Mouse (Mus musculus): ENCODE measurements around the gene Tinagl1.

The Tinagl1 gene

DNA sequence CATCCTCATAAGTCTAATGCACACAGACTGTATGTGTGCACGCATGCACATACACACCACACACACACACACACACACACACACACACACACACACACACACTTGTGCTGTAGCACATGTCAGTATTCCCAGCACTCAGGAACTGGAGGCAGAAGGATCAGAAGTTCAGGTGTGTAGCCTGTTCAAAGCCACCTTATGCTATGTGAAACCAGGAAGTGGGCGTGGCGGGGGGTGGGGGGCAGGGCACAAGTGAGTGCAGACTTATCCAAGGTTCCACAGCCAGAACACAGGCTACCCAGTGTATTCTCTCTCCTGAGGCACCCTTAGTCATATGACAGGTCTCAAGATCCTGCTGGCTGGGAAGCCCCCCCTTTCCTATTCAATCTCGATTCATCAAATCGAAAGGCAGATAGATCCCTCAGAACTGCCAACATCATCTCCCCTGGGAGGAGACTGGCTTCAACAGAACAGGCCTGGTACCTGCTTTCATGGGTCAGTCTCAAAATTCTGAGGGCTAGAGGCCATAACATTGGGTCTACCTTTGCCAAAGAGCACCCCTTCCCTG lies 1.3 kb upstream of the Tinagl1 start:
- DNase-seq, result no peak

DNA sequence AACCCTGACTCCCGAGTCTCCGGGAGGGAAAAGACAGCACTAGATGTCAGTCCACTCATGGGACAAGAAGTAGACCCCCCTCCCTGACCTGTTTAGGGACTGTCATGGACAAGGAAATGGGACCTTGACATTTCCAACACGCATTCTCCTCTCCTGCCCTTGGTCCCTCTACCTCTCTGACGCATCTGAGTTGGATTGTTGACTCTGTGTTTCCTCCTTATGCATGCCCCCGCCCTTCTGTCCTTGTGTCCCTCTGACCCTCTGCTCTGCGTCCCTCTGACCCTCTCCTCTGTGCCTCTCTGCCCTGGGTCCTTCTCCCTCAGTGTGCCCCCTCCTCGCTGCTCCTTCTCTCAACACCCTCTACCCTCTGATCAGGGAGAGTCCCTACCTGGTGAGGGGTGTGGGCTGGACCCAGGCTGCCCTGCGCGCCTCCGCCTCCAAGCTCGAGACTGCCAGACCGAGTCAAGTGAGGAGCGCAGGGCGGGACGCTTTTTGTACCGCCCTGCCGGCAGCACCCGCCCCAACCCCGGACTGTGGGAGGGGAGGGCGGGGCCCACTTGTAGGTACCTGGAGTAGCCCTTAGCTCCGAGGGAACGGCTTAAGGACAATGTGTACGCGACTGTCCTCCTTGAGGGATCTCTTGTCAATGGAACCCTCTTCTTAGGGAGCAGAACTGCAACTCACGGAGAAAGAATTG lies 439 bp downstream of the Tinagl1 start:
- DNase-seq, result peak; percentile 31

DNA sequence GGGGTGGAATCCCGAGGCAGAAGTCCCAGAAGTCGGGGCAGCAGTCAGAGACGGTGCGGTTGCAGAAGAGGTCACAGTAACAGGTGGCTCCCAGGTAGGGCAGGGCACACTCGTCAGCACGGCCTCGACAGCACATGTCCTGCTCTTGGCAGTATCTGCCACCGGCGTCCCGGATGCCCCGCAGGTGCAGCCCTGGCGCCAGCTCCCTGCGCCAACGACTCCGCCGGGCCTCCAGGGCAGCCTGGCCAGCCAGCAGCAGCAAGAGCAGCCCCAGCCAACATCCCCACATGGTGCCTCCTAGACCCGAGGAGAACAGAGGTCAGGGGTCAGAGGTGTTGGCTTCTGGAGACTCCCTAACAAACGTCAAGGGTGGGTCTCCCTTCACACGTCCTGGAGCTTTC lies 1.0 kb downstream of the Tinagl1 start:
- no peak for DNase-seq

DNA sequence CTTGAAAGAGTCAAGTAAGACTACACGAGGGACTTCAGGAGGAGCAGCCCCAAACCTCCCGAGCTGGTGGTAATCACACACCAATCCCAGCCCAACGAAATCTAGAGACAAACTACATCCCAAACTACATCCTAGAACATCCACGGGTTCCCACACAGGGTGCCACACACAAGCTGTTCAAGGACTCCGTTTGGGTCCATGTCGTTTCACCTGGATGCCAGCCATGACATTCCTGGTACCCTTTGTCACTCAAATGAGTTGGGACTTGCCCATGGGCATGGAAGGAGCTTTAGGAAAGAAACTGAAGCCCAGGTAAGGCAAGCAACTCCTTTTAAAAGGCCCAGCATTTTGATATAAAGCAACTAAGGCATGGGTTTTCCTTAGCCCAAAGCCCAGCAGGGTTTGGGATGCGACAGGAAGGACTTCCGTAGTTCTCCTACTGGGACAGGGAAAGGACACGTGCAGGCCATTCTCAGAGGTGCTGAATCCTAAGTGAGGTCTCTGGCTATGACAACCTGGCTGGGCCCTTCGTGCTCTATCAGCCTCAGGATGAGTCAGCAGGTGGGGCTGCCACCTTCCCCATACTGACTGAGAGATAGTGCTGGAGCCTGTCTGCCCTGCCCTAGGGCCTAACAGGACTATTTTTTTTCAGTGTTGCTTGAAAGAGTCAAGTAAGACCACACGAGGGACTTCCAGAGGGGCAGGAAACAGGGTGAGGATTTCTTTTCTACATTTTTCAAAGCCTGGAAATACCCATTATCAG lies 1.7 kb downstream of the Tinagl1 start:
- no peak for DNase-seq

DNA sequence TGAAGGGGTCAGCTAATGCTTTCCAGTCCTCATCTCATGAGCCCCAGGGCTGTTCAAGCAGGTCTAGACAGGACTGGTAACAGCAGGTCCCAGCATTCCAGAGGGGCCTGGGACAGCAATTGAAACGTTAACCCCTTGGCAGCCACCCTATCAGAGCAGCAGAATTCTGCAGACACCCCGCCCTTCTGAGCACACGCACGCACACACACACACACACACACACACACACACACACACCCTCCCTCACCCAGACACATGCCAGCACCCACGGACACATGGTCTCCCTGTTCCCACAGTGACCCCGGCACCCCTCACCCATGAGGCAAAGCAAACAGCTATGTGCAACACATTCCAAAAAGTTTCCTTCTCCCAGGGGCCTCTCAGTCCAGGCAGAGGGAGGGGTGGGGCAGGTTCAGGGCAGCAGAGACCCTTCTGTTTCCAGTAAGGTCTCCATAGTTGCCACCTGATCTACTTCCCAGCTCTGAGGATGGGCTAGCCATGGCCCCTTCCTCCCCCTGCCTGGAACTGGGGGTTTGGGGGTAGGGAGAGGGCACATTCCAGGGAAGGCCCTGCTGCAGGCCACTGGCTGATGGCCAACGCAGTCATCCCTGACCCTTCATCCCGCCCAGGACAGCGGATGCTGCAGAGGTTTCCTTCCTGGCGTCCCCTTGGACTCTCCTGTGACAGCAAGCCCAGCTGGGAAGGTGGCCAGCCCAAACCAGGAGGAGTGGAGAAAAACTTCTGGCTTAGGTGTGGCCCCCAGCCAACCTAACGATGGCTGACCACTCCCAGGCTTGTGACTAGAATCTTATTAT lies 2.8 kb downstream of the Tinagl1 start:
- no peak for DNase-seq

DNA sequence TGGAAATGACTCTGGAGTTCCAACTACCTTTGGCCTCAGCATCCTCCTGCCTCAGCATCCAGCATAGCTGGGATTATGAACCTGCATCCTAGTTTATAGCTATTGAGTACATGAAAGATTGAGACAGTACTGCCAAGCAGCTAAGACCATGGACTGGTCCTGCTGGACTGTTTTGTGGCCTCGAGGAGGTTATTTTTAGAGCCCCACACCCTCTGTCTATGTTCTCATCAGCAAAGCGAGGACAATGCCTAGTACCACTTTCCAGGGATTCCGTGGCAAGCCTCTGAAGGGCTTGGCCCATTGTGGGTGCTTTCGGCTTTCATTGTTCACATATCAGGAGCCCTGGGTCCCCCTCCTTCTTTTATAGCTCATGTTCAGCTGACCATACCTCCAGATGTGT lies 4.6 kb downstream of the Tinagl1 start:
- no peak for DNase-seq

DNA sequence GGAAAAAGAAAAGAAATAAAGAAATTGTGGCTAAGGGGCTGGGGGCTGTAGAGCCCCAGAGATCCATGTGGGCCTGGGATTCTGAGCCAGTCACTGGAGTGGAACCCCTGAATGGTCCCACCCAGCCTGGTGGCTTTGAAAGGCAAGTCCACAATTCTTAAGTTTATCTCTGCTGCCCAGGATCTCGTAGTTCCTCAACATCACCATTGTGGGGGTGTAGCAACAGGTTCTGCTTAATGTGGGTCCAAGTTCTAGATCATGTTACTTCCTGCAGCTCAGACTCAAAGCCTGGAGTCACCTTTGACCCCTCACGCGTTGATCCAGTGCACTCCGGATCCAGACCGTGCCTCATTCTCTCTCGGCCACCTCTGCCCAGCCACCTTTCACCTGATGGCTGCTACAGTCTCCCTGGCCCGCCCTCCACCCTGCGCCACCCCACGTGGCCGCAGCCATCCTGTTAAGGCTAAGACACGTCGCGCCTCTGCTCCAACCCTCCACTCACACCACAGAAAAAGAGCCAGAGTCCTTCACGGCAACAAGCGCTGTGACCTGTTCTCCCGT lies 5.4 kb downstream of the Tinagl1 start:
- no peak for DNase-seq

DNA sequence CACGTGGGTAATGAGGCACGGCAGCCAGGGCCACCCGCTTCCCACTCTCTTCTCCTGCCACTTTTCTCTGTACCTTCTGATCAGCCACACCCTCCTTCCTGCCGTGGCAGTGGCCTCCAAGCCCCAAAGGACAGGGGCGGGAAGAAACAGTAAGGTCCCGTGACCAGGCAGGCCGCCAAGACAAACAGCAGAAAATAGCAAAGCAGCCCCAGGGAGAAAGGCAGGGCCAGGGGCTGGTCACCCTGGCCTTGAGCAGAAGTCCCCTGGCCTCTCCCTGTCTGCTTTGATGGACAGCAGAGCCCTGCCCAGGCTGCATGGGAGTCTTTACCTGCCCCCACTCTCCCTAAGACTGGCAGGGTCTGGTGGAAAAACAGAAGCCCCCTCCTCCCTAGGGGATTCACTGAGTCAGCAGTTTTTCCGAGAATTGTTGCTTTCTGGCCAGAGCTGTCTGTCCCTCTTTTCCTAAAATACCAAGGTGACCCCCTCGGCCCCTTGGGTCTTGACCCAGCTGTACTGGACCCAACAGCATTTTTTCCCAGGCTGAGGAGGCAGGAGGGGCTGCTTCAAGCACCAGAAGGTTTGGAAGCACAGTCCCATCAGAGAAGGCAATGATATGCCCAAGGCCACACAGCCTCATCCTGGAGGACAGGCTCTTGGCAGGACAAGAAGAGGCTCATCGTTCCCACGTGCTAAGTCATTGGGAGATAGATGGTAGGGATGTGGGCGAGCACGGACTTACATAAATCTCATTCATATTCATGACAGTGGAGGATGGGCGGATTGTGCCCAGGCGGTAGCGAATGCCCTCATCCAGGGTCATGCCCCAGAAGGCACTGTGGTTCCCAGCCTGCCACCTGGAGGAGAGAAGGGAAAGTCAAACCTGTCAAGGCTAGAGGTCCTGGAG lies 6.4 kb downstream of the Tinagl1 start:
- no peak for DNase-seq

DNA sequence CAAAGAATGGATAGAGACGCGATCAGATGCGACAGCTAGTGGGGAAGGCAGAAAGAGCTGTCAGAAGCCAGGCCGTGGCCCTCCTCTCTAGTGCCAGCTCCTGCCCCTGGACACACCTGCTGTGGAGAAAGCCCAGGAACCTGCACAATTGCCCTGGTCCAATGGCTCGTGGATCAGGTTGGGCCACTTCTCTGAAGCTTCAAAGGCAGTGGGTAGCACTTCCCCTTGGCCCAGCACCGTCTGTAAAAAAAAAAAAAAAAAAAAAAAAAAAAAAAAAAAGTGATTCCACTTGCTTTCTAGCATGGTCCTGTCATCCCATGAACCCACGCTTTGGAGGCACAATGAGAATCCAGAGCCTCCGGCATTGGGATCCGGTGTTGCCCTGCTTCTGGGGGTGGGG lies 7.1 kb downstream of the Tinagl1 start:
- no peak for DNase-seq

DNA sequence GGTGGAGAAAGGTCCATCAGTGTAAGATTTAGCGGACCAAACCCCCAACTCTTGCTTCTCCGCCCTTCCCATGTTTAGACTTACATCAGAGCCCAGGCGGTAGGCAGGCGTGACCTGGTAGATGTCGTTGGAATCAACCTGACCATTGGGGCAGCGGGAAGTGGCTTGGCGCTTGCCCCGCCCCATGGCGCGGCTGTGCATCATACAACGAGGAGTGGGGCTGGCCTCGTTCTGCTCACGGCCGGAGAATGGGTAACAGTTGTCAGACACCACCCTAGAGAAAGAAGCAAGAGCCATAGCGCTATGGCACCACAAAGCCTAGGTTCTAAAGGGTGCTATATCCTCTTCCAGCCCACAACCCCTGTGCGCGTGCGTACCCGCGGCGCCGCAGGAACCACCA lies 7.6 kb downstream of the Tinagl1 start:
- DNase-seq, result no peak

DNA sequence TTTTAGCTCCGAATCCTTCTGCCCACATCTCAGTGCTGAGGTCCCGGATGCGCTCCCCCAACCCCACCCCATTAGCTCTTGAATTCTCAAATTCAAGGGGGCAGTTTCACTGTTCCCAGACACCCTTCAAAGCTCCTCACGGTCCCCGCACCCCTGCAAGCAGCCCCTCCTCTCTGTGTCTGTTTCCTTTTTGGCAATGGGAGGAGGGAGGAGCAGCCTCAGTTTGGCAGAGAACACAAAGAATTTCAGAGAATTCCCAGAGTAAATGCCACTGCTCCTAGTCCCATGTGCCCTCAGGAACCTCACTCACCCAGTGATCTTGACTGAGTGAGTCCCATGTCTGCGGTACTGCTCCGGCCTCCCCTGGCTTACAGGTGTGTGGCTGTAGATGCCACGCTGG lies 8.3 kb downstream of the Tinagl1 start:
- DNase-seq, result no peak

DNA sequence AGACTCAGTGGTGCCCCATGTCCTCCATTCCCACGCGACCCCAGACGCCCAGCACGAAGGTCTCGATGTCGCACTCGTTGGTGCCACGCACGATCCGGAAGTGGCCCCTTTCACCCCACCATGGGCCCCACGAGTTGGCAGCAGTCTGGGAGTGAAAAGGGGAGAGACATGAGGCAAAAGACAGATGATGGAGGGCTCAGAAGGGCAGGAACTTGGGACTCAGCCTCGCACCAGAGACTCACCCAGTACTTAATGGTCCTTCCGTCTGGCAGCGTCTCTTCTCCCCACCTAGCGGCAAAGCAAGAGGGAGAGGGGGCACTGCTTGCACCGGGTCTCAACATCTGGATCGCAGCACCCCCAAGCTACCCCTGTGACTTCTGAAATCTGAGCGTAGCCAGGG lies 8.9 kb downstream of the Tinagl1 start:
- no peak for DNase-seq

DNA sequence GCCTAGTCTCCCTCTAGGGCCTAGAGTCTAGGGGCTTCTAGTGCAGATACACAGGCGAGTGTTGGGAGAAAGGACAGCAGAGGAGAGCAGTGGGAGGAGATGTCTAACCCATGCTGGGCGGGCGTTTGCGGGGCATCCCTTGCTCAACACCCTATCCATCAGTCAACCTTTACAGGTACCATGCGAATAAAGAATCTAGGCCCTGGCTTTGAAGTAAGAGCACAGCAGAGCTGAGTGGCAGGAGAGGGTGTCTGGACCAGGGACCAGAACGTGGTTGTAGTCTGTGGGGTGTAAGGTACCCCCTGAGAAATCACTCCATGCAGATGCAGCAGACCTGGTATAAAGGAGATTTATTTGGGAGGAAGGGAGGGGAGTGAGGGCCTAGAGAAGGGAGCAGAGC lies 10.8 kb downstream of the Tinagl1 start:
- no peak for DNase-seq

DNA sequence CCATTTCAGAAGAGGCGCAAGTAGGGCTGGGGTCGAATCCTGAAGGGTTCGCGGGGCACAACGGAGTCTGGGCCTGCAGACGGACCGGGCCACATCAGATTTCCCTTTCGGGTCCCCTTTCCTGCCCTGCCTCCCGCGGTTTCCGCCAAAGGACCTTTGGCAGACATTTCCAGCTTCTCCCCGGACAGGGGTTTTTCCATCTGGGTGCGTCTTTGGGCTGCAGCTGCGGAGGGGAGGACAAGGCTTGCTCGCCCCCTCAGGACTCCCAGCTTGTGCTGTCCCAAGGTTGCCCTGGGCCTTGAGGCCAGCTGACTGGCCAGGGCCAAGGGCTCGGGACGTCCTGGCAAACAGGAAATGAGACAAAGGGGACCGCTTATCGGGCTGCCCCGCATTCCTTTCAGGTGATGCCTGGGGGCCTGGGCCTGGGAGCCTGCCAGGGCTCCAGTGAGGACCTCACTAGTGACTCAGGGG lies 11.5 kb downstream of the Tinagl1 start:
- no peak for DNase-seq

DNA sequence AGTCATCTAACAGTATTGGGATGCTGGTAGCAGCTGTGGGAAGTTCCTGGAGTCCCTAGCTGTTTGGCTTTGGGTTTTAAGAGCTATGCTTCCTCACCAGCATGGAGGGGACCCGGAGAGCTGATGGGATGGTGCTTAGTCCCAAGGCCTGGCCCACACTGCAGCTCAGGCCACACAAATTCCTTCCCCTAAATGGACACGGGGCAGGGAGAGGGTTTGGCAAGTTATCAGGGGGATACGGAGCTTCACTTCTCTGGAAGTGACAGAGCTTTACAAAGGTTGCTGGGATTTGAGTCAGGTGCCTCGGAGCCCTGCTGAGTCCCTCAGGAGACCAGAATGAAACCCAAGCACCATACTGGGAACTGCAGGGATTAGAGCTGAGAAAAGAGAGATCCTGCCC lies 13.6 kb downstream of the Tinagl1 start:
- DNase-seq, result no peak

DNA sequence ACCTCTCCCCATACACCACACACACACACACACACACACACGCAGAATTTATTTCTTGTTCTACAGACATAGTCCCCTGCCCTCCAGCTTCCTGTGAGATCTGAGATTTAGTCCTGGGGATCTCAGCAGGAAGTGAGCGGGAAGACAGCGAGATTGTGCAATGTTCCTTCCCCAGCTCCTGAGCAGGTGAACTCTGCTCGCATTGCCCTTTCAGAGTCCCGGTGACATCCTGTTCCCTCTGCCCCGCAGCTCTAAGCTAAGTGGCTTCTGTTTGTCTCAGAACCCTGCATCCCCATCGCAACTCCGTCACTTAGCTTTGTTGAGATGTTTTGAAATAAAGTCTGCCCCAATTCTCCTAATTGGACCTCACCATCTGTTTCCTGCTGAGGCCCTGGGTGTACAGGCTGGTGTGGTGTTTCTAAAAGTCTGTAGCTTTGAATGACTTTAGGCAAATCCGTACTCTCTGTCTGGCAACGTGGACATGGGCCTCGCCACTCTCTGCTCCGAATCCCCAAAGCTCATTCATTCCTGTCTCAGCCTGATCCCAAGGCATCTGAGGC lies 18.0 kb downstream of the Tinagl1 start:
- DNase-seq, result no peak

DNA sequence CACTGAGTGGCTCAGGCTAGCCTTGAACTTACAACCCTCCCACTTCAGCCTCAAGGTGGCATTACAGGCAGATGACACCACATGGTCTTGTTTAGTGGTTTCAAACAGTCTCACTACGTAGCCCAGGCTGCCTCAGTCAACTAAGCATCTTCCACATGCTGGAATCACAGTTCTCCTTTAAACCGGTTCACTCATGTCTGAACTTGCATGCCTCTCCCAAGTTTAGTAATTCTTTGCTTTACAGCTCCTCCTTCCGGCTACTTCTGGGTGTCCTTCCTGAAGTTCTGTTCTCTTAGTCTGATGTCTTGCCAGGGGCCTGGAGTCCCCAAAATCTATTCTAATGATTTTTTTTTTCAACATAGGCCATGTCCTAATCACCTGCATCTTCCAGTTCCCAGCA lies 20.7 kb downstream of the Tinagl1 start:
- no peak for DNase-seq

DNA sequence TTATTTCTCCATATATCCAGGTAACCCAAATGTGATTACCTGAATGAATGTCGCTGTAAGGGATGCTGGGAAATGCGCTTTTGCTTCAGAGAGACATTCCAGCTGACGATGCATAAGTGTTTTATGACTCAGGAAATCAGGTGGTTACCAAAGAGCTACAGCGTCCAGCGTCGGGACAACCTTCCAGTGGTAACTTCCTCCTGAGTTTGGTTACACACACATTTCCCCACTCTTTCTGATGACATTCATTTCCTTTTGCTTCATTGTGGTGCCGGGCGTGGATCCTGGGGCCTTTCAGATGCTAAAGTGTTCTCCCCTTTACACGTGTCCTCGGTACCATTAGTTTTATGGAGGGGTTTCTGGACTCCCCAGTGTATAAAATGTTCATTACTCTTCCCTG lies 26.5 kb downstream of the Tinagl1 start:
- no peak for DNase-seq

DNA sequence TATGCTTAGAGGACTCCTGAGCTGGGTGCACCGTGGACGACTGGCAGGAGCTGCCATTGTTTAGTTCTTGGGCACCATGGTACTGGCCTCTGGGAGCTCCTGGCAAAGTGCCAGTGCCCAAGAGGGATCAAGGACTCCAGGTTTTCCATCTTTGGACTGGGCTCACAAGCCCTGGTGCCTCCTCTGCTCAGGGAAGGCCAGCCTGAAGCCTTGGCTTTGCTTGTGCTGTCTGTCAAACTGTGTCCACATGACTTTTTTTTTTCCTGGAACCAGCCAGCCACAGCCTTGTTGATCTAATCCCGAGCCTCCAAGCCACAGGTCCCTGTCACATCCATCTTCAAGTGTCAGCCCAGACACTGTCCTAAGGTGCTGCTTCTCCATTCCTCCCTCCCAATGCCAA lies 33.1 kb downstream of the Tinagl1 start:
- DNase-seq, result no peak

DNA sequence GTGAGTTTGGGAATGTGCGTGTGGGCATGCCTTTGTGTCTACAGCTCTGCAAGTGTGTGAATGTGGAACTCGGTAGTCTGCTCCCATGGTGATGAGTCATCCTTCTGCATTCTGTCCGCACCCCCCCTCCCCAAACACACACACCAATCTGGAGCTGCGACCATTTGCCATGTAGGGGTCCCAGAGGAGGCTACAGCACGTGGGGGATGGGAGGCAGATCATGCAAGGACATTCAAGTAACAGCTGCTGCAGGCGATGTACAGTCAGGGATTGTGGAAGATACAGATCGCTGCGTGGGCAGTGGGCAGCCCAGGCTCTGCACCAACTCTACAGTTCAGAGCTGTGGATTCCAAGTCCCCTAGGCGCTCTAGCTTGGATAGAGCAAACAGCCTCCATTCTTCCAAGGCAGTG lies 33.9 kb downstream of the Tinagl1 start:
- DNase-seq, result no peak

DNA sequence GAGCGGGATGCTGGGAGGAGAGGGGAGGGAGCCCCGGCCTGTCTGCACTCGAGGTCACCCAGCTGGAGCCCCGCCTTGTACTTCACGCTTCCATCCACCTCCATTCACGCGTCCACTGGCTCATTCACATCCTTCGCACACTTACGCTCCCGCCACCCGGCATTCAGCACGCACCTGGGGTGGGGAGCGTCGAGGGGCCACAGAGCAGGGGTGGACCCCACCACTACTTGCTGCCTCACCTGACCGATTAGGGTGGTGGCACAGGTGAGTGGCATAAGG lies 35.8 kb downstream of the Tinagl1 start, which contains the start of gene Hcrtr1:
TSS of gene Hcrtr1 (minus strand) at position 146 of the 279 bp plus-strand sequence.
- DNase-seq, result no peak
